In genomic region chr12:35504081-35504480, GRCm38 (mm10) we compare ENCODE assay signal across 19 mouse cellular contexts. TPM values are rescaled to one million over a fixed set of nuclear protein-coding genes. Genes with fewer than 3 reads are reported as not detected.
DNase-seq lines count a peak whose midpoint lies in the region; ATAC-seq and TF ChIP-seq lines count a peak whose summit lies in the region.
"Had no signal": no experiment of that assay in that cellular context is flagged by ENCODE, and none has a peak within 500 bp of the region (broad histone marks: within the 10 kb centered on the region; RNA-seq: fewer than 3 reads in every experiment).

No protein-coding gene starts in this region.

- no peak for TF ChIP-seq POLR2A in testis, adult 2 months (IDR thresholded peaks at IDR 0.05; ENCODE audit: control insufficient read depth, low read depth, low read length)

- H3K4me1 ChIP-seq in heart, postnatal 0 days (ENCODE audit: control insufficient read depth, insufficient read depth): no peaks in the 10 kb centered on the region
- H3K4me1 ChIP-seq in testis, adult 2 months (ENCODE audit: control insufficient read depth, insufficient read depth, low read length): peaks cover 11% of the 10 kb centered on the region
- H3K4me1 ChIP-seq: heart, embryonic 13.5 days; hindbrain, embryonic 12.5 days; kidney, embryonic 15.5 days; liver, embryonic 12.5 days; lung, embryonic 15.5 days had no signal

- no peak for TF ChIP-seq CTCF in heart, postnatal 0 days (IDR thresholded peaks at IDR 0.05; ENCODE audit: low read depth)
- no peak for TF ChIP-seq CTCF in testis, adult 2 months (IDR thresholded peaks at IDR 0.05; ENCODE audit: control insufficient read depth, insufficient read depth, insufficient replicate concordance, low read depth, low read length)

- no peak overlapping the region for H3K27ac ChIP-seq in heart, postnatal 0 days (ENCODE audit: low read depth)
- no peak overlapping the region; the same call in 1 of the 2 replicates for H3K27ac ChIP-seq in testis, adult 2 months (ENCODE audit: control insufficient read depth, insufficient read depth, low read depth, low read length)
- H3K27ac ChIP-seq: heart, embryonic 13.5 days; hindbrain, embryonic 12.5 days; kidney, embryonic 15.5 days; liver, embryonic 12.5 days; lung, embryonic 15.5 days; macrophage; midbrain, embryonic 10.5 days had no signal

- 64% methylated on average over 15 of the region's 15 CpGs for WGBS in heart, postnatal 0 days

- intact Hi-C loops in heart, postnatal 14 days (cut with DNase I): no loop called here
- intact Hi-C loops in left cerebral cortex, postnatal 36 days (cut with DNase I): no loop called here

- no peaks in the 10 kb centered on the region for H3K27me3 ChIP-seq in heart, postnatal 0 days (ENCODE audit: control insufficient read depth, insufficient read depth, low read length)
- H3K27me3 ChIP-seq in testis, adult 2 months (ENCODE audit: control insufficient read depth, insufficient read depth, low read length): no peaks in the 10 kb centered on the region
- H3K27me3 ChIP-seq: heart, embryonic 13.5 days; hindbrain, embryonic 12.5 days; kidney, embryonic 15.5 days; liver, embryonic 12.5 days; lung, embryonic 15.5 days had no signal

- peak; percentile 3 for DNase-seq in adrenal gland, postnatal 10 days
- no peak for DNase-seq in adrenal gland, postnatal 25 days
- DNase-seq in heart, postnatal 0 days (ENCODE audit: low spot score): no peak
- DNase-seq in heart, postnatal 14 days: no peak
- no peak for DNase-seq in testis, postnatal 10 days (ENCODE audit: low spot score)
- no peak for DNase-seq in cerebellum, postnatal 10 days
- no peak for DNase-seq in left cerebral cortex, postnatal 36 days (ENCODE audit: low spot score in 2 of 2)
- DNase-seq: cerebellum, adult 9-10 months; thymus, postnatal 4 days had no signal

- H3K4me2 ChIP-seq in heart, postnatal 0 days (ENCODE audit: low read depth, low read length): 0 out of 2 replicates have a peak overlapping the region, but pooled peaks have one; percentile 2
- H3K4me2 ChIP-seq: heart, embryonic 13.5 days; hindbrain, embryonic 12.5 days; kidney, embryonic 15.5 days; liver, embryonic 12.5 days; lung, embryonic 15.5 days had no signal

- no peak overlapping the region for H3K9ac ChIP-seq in heart, postnatal 0 days (replicated peaks; ENCODE audit: low read depth, low read length)
- H3K9ac ChIP-seq: heart, embryonic 13.5 days; hindbrain, embryonic 12.5 days; kidney, embryonic 15.5 days; liver, embryonic 12.5 days; lung, embryonic 15.5 days had no signal

- no peaks in the 10 kb centered on the region for H3K9me3 ChIP-seq in heart, postnatal 0 days (replicated peaks; ENCODE audit: control insufficient read depth, low read length)
- H3K9me3 ChIP-seq: heart, embryonic 13.5 days; hindbrain, embryonic 12.5 days; kidney, embryonic 15.5 days; liver, embryonic 12.5 days; lung, embryonic 15.5 days; midbrain, embryonic 10.5 days had no signal

- H3K4me3 ChIP-seq in heart, postnatal 0 days (ENCODE audit: low read depth, low read length): no peak overlapping the region
- H3K4me3 ChIP-seq in testis, adult 2 months (ENCODE audit: control insufficient read depth, low read depth, low read length): peak overlapping the region; percentile 29
- H3K4me3 ChIP-seq: heart, embryonic 13.5 days; hindbrain, embryonic 12.5 days; kidney, embryonic 15.5 days; liver, embryonic 12.5 days; lung, embryonic 15.5 days; midbrain, embryonic 10.5 days had no signal

- peaks cover 9% of the 10 kb centered on the region; the same call in 1 of the 2 replicates for H3K36me3 ChIP-seq in heart, postnatal 0 days (replicated peaks; ENCODE audit: control insufficient read depth, insufficient read depth, low read length)
- H3K36me3 ChIP-seq in testis, adult 2 months (ENCODE audit: control insufficient read depth, insufficient read depth, low read length): no peaks in the 10 kb centered on the region
- H3K36me3 ChIP-seq: hindbrain, embryonic 12.5 days had no signal

- no peak for ATAC-seq in heart, postnatal 0 days (ENCODE audit: insufficient read depth, low read depth)
- ATAC-seq: forebrain, embryonic 14.5 days; liver, embryonic 12.5 days had no signal

- TF ChIP-seq EP300 in heart, postnatal 0 days (IDR thresholded peaks at IDR 0.05; ENCODE audit: low read depth): no peak

RNA-seq across cellular contexts. Expression of gene Ahr, which starts 30.8 kb away (rescaled TPM):
- total RNA-seq in adrenal gland, postnatal 10 days (2021): 10 to 100 TPM; 11.8 to 13.3 TPM
- 4.5 and 7.0 TPM in 2 replicates for total RNA-seq in adrenal gland, postnatal 25 days (2021)
- total RNA-seq in heart, postnatal 0 days (2014; rRNA removed; ENCODE audit: low replicate concordance): 6.6 and 7.1 TPM in 2 replicates
- 1.2 and 1.8 TPM in 2 replicates for polyA plus RNA-seq in heart, postnatal 0 days (2015; fragmentation: Nextera tagmentation; extraction: Ambion mirVana)
- total RNA-seq in heart, postnatal 14 days (2021): 1 to 10 TPM; 4.6 to 6.1 TPM
- polyA plus RNA-seq in testis, adult 2 months (2012; rRNA removed): 0.36 and 0.54 TPM in 2 replicates
- 10 to 100 TPM in 1 of 2 experiments, 1 to 10 TPM in 1; 8.8 to 10.6 TPM for total RNA-seq in left cerebral cortex, postnatal 36 days (2021)
- total RNA-seq: MEL had no signal
